Mouse (Mus musculus): ENCODE data around the gene Cip2a. TPM values are rescaled to one million over a fixed set of nuclear protein-coding genes. Genes with fewer than 3 reads are reported as not detected.

Cip2a gene
- polyA plus RNA-seq (2012; rRNA removed) = 15.0 and 23.6 TPM in 2 replicates

- 0 out of 2 replicates have a peak, but pooled peaks have one; percentile 3 for TF ChIP-seq CTCF (IDR thresholded peaks at IDR 0.05; ENCODE audit: borderline replicate concordance, extremely low read depth, insufficient read depth, insufficient read length)
- peak; percentile 98 for TF ChIP-seq POLR2A (IDR thresholded peaks at IDR 0.05; ENCODE audit: borderline replicate concordance, extremely low read depth, insufficient read depth, insufficient read length, poor library complexity, severe bottlenecking)
- DNase-seq (ENCODE audit: low read depth) = peak; percentile 99
Observed at GRCm38 (mm10) chr16:48993559-48994342, at the start of gene Cip2a, which contains the start of gene Dzip3. Cip2a (plus strand) TSS chr16:48994185. Dzip3 (minus strand) TSS chr16:48994165.

DNA sequence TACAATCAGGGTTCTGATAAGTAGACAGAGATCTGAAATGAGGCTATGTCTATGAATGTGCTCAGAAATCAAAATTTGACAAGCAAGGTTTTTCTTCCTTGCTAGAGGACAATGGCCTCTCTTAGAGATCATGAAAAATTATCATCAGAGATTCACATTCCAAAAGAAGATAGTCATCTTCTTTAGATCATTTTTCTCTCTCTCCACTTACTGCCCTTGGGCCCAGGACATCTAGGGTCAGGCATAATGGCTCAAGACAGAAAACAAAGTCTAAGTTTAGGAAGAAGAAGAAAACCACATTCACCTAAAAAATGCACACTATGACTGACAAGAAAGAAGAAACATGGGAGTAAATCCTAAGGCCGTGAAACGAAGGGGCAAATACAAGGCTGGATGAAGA, 21.0 kb upstream of the Cip2a start:
- no peak for DNase-seq (ENCODE audit: low read depth)
- TF ChIP-seq POLR2A (IDR thresholded peaks at IDR 0.05; ENCODE audit: borderline replicate concordance, extremely low read depth, insufficient read depth, insufficient read length, poor library complexity, severe bottlenecking) (no peak), CTCF (IDR thresholded peaks at IDR 0.05; ENCODE audit: borderline replicate concordance, extremely low read depth, insufficient read depth, insufficient read length) (no peak)

GRCm38 (mm10) chr16:48973548-48973947, 20.4 kb upstream of the Cip2a start:
- TF ChIP-seq CTCF (IDR thresholded peaks at IDR 0.05; ENCODE audit: borderline replicate concordance, extremely low read depth, insufficient read depth, insufficient read length) (peak; percentile 27; the same call in 1 of the 2 replicates), POLR2A (IDR thresholded peaks at IDR 0.05; ENCODE audit: borderline replicate concordance, extremely low read depth, insufficient read depth, insufficient read length, poor library complexity, severe bottlenecking) (no peak)
- DNase-seq (ENCODE audit: low read depth) = peak; percentile 30

- TF ChIP-seq CTCF (IDR thresholded peaks at IDR 0.05; ENCODE audit: borderline replicate concordance, extremely low read depth, insufficient read depth, insufficient read length) (no peak), POLR2A (IDR thresholded peaks at IDR 0.05; ENCODE audit: borderline replicate concordance, extremely low read depth, insufficient read depth, insufficient read length, poor library complexity, severe bottlenecking) (no peak)
- DNase-seq (ENCODE audit: low read depth) = no peak
Observed at GRCm38 (mm10) chr16:48979965-48980364, 14.0 kb upstream of the Cip2a start.

GRCm38 (mm10) chr16:48985034-48985627, 8.9 kb upstream of the Cip2a start:
- no peak for DNase-seq (ENCODE audit: low read depth)
- no peak for TF ChIP-seq POLR2A (IDR thresholded peaks at IDR 0.05; ENCODE audit: borderline replicate concordance, extremely low read depth, insufficient read depth, insufficient read length, poor library complexity, severe bottlenecking)

- TF ChIP-seq POLR2A (IDR thresholded peaks at IDR 0.05; ENCODE audit: borderline replicate concordance, extremely low read depth, insufficient read depth, insufficient read length, poor library complexity, severe bottlenecking) (no peak), CTCF (IDR thresholded peaks at IDR 0.05; ENCODE audit: borderline replicate concordance, extremely low read depth, insufficient read depth, insufficient read length) (no peak)
- DNase-seq (ENCODE audit: low read depth) = no peak
Observed at GRCm38 (mm10) chr16:48989700-48990099, 4.3 kb upstream of the Cip2a start.

DNA sequence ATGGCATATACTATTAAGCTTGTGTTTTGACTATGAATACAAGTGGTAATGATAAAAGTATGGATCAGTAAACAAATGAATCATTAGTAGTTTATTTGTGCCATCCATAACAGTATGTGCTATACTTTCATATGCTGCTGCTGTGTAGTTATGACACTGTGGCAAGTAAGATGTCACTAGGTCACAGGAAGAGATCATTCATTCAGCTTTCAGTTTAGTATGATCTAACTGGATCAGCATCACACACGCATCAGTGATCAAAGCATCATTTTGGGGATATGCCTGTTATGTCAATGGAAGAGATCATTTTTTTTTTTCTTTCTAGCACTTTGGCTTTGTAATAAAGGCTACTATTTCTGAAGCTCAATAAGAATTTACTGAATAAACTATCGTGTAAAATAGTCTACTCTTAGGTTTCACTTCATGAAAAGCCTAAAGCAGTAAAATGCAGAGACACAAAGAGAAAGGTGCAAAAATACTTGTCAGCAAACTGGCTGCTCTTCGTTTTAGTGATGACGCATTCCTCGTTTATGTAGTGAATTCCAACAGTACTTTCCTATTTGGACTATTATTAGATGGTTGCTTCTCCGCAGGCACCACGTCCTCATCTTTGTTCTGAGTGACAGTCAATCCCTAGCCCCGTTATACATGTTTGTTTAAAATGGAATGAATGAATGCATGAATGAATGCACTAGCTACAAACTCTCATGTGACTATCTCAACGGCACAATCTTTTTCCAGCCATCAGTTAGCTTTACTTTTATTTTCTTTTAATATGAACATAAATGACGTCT, 1.4 kb upstream of the Cip2a start:
- DNase-seq (ENCODE audit: low read depth) = peak; percentile 47
- TF ChIP-seq CTCF (IDR thresholded peaks at IDR 0.05; ENCODE audit: borderline replicate concordance, extremely low read depth, insufficient read depth, insufficient read length) (no peak), POLR2A (IDR thresholded peaks at IDR 0.05; ENCODE audit: borderline replicate concordance, extremely low read depth, insufficient read depth, insufficient read length, poor library complexity, severe bottlenecking) (no peak)

DNA sequence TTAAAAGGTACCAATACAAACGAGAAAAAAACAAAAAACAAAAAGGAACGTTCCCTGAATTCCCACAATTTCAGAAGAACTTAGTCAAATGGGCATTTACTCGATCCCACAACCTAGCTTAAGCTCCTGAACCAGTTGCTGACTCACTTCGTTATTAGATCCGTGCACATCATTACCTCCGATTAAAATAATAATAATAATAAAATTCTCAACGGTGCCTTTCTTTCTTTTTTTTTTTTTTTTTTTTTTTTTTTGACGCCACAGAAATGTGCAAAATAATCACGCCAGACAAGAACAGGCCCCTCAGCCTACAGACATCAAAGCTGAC, 790 bp upstream of the Cip2a start:
- no peak for TF ChIP-seq POLR2A (IDR thresholded peaks at IDR 0.05; ENCODE audit: borderline replicate concordance, extremely low read depth, insufficient read depth, insufficient read length, poor library complexity, severe bottlenecking)
- TF ChIP-seq CTCF (IDR thresholded peaks at IDR 0.05; ENCODE audit: borderline replicate concordance, extremely low read depth, insufficient read depth, insufficient read length) = no peak
- DNase-seq (ENCODE audit: low read depth) = no peak

DNA sequence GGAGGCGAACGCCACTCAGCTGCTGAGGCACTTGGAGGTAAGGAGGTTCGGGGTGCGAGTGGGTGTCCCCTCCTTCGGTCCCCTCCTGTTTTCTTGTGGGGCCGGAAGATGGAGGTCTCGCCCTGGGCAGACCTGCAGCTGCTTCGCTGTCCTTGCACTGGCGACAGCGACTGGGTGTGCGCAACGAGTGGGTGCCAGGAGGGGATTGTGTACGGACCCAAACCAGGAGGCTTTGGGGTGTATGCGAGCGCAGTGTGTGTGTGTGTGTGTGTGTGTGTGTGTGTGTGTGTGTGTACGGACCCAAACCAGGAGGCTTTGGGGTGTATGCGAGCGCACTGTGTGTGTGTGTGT, 333 bp downstream of the Cip2a start:
- TF ChIP-seq CTCF (IDR thresholded peaks at IDR 0.05; ENCODE audit: borderline replicate concordance, extremely low read depth, insufficient read depth, insufficient read length) = no peak
- no peak for DNase-seq (ENCODE audit: low read depth)

DNA sequence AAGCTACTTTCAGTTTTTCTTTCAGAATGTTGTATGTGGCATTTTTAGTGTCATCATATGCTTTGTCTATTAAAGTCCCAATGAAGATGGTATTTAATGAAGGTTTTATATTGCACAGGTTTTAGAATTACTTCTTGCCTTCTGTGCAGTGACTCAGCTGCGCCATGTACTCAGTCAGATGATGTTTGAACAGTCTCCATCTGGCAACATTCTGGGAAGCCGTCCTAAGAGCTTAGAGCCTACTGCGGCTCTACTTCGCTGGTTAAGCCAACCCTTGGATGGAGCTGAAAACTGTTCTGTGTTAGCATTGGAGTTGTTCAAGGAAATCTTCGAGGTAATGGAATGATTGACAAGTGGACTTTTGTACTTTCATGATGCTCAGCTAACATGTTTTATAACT, 10.2 kb downstream of the Cip2a start:
- DNase-seq (ENCODE audit: low read depth) = peak; percentile 9
- no peak for TF ChIP-seq POLR2A (IDR thresholded peaks at IDR 0.05; ENCODE audit: borderline replicate concordance, extremely low read depth, insufficient read depth, insufficient read length, poor library complexity, severe bottlenecking)
- TF ChIP-seq CTCF (IDR thresholded peaks at IDR 0.05; ENCODE audit: borderline replicate concordance, extremely low read depth, insufficient read depth, insufficient read length) = no peak

GRCm38 (mm10) chr16:49016620-49017332, 22.8 kb downstream of the Cip2a start:
- DNase-seq (ENCODE audit: low read depth) = peak; percentile 73
- TF ChIP-seq POLR2A (IDR thresholded peaks at IDR 0.05; ENCODE audit: borderline replicate concordance, extremely low read depth, insufficient read depth, insufficient read length, poor library complexity, severe bottlenecking) (no peak), CTCF (IDR thresholded peaks at IDR 0.05; ENCODE audit: borderline replicate concordance, extremely low read depth, insufficient read depth, insufficient read length) (no peak)
